Mouse (Mus musculus): ENCODE measurements at regions not wholly inside any gene's neighbourhood (a gene's known extent, or its start where the extent isn't known, plus 50 kb on each side); places are given as distances from the start of the nearest gene placed in this dataset.

- TF ChIP-seq CTCF (IDR thresholded peaks at IDR 0.05; ENCODE audit: low read depth) = no peak
- WGBS = 7% methylated on average over 21 of the region's 21 CpGs
- H3K27me3 ChIP-seq (ENCODE audit: insufficient read depth, low read length) = no peaks in the 10 kb centered on the region
- DNase-seq (ENCODE audit: low spot score) (peak; percentile 30), ATAC-seq (replicated peaks; ENCODE audit: low FRiP score, low read depth) (no peak)
- peak overlapping the region; percentile 21; the same call in 1 of the 2 replicates for H3K4me2 ChIP-seq (ENCODE audit: low read length)
- H3K4me1 ChIP-seq (replicated peaks; ENCODE audit: insufficient read depth, low read length) = no peaks in the 10 kb centered on the region
- no peak overlapping the region for H3K27ac ChIP-seq
- no peaks in the 10 kb centered on the region for H3K9me3 ChIP-seq (replicated peaks; ENCODE audit: low read length)
- no peaks in the 10 kb centered on the region for H3K36me3 ChIP-seq (ENCODE audit: insufficient read depth, low read length)
- no peak overlapping the region for H3K4me3 ChIP-seq (replicated peaks; ENCODE audit: low read depth, low read length)
- H3K9ac ChIP-seq (ENCODE audit: low read depth, low read length) = no peak overlapping the region
Observed at GRCm38 (mm10) chr2:105612051-105612664, 56.5 kb upstream of the Pax6 start.

- ATAC-seq (replicated peaks; ENCODE audit: low FRiP score, low read depth) = no peak
- Histone ChIP-seq H3K4me2 (ENCODE audit: low read length) (peak overlapping the region; percentile 21; the same call in 1 of the 2 replicates), H3K36me3 (ENCODE audit: insufficient read depth, low read length) (no peaks in the 10 kb centered on the region), H3K27me3 (ENCODE audit: insufficient read depth, low read length) (no peaks in the 10 kb centered on the region), H3K9ac (ENCODE audit: low read depth, low read length) (no peak overlapping the region), H3K4me1 (replicated peaks; ENCODE audit: insufficient read depth, low read length) (no peaks in the 10 kb centered on the region), H3K4me3 (replicated peaks; ENCODE audit: low read depth, low read length) (no peak overlapping the region), H3K9me3 (replicated peaks; ENCODE audit: low read length) (no peaks in the 10 kb centered on the region), H3K27ac (no peak overlapping the region)
- no peak for DNase-seq (ENCODE audit: low spot score)
- no peak for TF ChIP-seq CTCF (IDR thresholded peaks at IDR 0.05; ENCODE audit: low read depth)
- WGBS = 47% methylated on average over 7 of the region's 7 CpGs
Observed at GRCm38 (mm10) chr2:105612706-105613105, 56.0 kb upstream of the Pax6 start.

- Histone ChIP-seq H3K36me3 (ENCODE audit: insufficient read depth, low read length) (no peaks in the 10 kb centered on the region), H3K9ac (ENCODE audit: low read depth, low read length) (no peak overlapping the region), H3K27ac (no peak overlapping the region), H3K4me1 (replicated peaks; ENCODE audit: insufficient read depth, low read length) (no peaks in the 10 kb centered on the region), H3K4me3 (replicated peaks; ENCODE audit: low read depth, low read length) (no peak overlapping the region), H3K9me3 (replicated peaks; ENCODE audit: low read length) (no peaks in the 10 kb centered on the region), H3K27me3 (ENCODE audit: insufficient read depth, low read length) (no peaks in the 10 kb centered on the region), H3K4me2 (ENCODE audit: low read length) (no peak overlapping the region)
- no peak for TF ChIP-seq CTCF (IDR thresholded peaks at IDR 0.05; ENCODE audit: low read depth)
- DNase-seq (ENCODE audit: low spot score) (no peak), ATAC-seq (replicated peaks; ENCODE audit: low FRiP score, low read depth) (no peak)
- 66% methylated on average over 6 of the region's 6 CpGs for WGBS
Observed at GRCm38 (mm10) chr2:105613243-105613642, 55.5 kb upstream of the Pax6 start.

- WGBS = 34% methylated on average over 18 of the region's 18 CpGs
- H3K36me3 ChIP-seq (ENCODE audit: insufficient read depth, low read length) = no peaks in the 10 kb centered on the region
- peak; percentile 65 for TF ChIP-seq CTCF (IDR thresholded peaks at IDR 0.05; ENCODE audit: low read depth)
- H3K4me3 ChIP-seq (replicated peaks; ENCODE audit: low read depth, low read length) = 0 out of 2 replicates have a peak overlapping the region, but pooled peaks have one; percentile 5
- no peak overlapping the region for H3K27ac ChIP-seq
- no peaks in the 10 kb centered on the region for H3K27me3 ChIP-seq (ENCODE audit: insufficient read depth, low read length)
- H3K4me2 ChIP-seq (ENCODE audit: low read length) = peak overlapping the region; percentile 47
- DNase-seq (ENCODE audit: low spot score) (peak; percentile 46), ATAC-seq (replicated peaks; ENCODE audit: low FRiP score, low read depth) (no peak)
- H3K9me3 ChIP-seq (replicated peaks; ENCODE audit: low read length) = no peaks in the 10 kb centered on the region
- H3K9ac ChIP-seq (ENCODE audit: low read depth, low read length) = no peak overlapping the region
- H3K4me1 ChIP-seq (replicated peaks; ENCODE audit: insufficient read depth, low read length) = no peaks in the 10 kb centered on the region
Observed at GRCm38 (mm10) chr2:105615891-105616733, 52.6 kb upstream of the Pax6 start.

Data from kidney, postnatal 0 days (tissue).